Mouse (Mus musculus) urinary bladder, adult 18-20 months (tissue): ENCODE measurements around the gene Hif1an.

Experiments used
- DNase-seq, 2 experiments: peaks; one replicate each; pipeline ENCODE4 v3.0.0; 2022; ENCODE audit warnings: low spot score in 2 of 2, mixed read lengths in 2 of 2

Hif1an gene

GRCm38 (mm10) chr19:44562652-44563206 is at the start of gene Hif1an:
Hif1an (plus strand) TSS chr19:44562850.
- peak; percentile 85 to 88 for DNase-seq

DNA sequence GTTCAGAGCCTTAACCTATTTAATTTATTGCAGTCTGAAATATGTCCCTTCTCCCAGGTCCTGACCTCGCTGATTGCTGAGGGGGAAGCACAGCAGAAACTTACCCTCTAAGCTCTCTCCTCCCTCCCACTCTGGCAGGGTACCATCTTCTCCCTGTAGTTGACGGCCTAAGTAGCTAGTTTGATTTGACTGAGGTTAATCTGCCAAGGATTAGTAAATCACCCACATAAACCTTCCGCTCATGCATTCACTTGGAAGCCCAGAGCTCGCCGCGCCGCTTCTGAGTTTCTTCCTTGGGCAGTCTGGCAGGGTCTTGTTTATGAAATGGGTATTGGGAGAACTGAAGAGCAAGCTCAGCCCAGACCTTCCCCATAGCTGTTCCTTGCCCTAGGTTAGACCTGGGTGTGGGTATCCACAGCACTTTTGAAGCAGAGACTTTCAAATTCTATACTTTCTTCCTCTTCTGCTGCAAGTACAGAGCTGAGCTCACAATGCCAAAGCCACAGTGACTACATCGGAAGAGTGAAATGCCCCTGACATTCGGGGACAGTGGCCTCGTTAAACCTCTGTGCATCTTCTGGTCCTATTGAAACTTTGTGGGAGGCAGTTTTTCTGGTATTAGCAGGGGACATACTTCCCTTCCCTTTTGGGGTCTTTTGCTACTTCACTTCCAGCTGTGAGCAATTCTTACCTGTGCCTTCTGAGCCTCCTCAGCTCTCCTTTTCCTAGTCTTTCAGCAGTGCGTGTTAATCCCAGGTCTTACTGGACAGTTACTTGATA is 49.4 kb upstream of the Hif1an start:
- no peak for DNase-seq

DNA sequence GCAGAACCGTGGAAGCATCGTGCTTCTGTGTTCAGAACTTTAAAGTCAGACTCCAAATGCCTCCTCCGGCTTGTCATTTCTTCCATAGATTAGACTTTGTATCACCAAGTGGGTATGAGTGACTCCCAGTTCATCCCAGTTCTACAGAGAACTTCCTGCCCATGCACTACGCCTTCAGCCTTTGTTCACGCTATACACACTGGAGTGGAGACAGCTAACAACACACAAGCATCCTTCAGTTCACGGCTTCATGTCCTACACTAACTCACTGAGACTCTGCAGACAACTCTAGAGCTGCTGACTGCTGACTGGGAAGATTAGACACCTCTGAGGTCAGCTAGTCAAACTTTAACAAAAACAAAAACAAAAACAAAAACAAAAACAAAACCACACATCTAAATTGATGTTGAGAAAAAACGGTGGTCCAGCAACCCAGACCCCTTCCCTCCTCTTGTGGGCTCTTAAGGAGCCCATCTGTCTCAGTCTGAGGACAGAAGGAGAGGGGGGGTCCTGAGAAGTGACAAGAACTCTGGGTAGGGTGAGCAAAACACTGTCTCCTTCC is 48.6 kb upstream of the Hif1an start:
- DNase-seq: no peak

DNA sequence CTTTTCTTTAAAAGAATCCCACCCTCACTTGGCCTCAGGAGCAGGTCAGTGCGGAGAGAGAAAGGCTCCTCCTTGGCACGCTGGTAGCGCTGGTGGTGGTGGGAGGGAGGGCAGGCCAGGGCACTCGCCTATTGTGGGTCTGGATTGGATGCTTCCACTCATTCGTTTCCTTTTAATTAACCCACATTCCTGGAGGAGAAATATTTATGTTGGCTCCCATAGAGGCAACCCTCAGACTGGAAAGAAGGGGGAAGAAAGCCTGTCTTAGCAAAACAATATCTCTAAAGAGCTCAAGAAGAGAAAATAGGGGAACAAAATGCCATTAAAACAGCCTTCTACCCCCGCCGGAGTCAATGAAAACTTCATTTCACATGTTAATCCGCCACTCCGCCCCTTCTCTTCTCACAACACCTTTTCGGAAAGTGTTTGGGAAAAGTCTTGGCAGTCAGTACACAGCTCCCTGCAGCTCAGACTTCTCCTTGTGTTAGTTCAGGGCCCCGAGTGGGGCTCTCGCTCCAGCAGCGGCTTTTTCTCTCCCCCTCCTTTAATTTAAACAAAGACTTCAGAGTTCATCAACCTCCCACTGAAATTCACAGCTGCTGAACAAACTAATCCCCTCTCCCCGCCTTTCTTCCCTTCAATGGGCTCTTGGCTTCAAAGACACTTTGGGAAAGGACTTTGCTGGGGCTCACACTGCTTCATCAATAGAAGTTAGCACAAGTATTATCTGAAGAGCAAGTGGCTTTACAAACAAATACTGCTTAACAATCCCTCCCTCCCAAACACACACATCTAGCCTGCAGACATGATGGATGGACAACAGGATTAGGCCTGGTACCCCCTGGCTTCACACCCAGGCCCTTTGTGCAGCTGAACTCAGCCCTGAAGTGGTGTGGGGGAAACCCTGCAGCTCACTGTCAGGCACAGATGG is 47.9 kb upstream of the Hif1an start:
- DNase-seq: no peak

GRCm38 (mm10) chr19:44515769-44516168 is 46.9 kb upstream of the Hif1an start:
- DNase-seq: no peak

GRCm38 (mm10) chr19:44517996-44518768 is 44.5 kb upstream of the Hif1an start:
- DNase-seq: no peak

DNA sequence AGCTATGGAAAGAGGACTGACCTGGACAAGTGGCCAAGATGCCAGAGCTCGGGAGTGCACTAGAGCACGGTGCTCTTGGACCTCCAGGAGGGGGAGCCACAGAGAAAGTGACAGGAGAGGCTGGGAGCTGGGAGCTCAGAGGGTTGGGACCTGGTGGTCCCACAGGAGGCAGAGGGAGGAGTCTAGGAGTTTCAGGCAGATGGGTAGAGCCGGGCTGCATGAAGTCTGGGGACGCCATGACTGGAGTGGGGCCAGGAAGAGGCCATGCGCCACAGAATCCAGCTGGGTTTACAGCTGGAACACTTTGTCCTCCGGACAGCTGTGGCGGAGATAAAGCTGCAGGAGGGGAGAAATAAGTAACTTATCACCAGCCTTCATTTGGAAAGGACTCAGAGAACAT is 43.5 kb upstream of the Hif1an start:
- DNase-seq: peak in 1 of 2 experiments; percentile 1

- DNase-seq: no peak
Observed at GRCm38 (mm10) chr19:44525551-44526205, 37.0 kb upstream of the Hif1an start.

DNA sequence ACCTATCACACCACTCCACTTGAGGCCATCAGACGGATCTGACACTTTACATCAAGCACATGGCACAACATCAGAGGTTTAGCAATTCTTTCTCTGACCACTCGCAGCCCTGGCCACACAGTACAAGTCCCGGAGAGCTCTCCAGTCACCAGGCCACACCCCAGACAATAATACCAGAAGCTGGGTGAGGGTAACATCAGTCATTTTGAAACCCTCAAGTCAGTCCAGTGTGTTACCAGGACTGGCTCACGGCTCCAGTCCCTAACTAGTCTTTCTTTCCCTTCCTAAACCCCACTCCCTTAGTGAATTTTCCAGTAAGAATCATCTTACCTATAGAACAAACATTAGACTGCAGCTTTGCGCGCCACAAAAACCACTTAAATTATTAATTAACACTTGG is 32.6 kb upstream of the Hif1an start:
- no peak for DNase-seq

DNA sequence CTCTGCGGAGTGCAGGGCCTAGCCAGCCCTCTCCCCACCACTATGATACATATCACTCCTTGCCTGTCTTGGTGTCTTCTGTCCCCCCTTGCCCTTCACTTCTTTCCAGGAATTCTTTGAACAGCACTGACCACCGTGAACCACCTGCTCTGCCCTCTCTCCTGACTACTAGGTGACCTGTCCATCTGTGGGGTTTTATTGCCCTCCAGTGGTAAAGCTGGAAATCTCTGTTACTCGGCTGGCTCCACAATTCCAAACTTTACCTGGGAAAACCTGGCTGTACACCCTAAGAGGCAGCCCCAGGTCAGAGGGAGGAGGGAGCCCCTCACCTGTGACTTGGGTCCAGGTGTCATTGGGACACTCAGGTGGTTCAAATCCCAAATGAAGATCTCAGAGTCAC is 27.3 kb upstream of the Hif1an start:
- DNase-seq: no peak

DNA sequence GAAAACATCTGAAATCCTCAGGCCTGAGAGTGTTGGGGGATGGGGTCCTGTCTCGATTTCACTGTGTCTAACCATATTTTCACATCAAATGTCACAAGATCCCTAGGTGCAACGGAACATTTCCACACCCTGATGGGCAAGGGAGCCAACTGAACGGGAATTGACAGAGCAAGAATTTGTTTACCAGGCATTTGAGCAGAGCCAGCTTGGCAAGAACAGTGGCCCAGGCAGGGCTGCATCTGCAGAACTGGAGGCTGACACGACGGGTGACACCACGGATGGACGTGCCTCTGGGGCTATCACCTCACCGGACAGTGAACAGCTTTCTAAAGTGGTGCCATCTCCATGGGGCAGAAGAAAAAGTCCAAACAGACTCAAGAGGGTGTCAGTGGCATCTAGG is 25.2 kb upstream of the Hif1an start:
- no peak for DNase-seq

GRCm38 (mm10) chr19:44542694-44543178 is 19.9 kb upstream of the Hif1an start:
- DNase-seq: no peak

DNA sequence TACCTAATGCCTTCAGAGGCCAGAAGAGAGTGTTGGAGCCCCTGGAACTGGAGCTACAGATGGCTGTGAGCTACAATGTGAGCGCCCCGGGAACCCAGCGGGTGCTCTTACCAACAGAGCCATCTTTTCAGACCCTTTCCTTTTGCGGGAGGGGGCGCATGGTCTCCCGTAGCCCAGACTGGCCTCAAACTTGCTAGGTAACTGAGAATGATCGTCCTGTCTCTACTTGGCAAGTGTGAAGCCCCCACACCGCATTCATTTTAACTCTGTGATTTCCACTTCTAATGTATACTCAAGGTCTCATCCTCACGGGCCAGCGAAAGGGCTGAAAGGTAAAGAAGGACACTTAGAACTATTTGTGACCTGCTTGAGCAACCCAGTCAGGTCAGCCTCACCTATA is 18.3 kb upstream of the Hif1an start:
- DNase-seq: no peak

DNA sequence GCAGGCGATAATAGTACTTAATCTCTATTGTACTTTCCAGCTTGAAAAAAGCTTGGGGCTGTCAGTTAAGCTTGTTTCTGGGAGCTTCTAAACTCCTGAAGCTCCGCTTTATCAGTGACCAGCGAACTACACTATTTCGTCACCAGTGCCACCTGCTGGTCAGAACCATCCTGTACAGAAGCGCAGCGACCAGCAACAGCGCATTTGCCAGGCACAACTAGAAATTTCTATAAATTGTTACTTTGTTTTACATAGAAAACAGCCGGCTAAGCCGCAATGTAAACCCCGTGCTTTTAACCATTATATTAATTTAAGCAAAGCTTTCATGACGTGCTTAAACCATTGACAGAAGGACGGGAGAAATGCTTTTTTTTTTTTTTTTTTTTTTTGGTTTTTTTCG is 17.9 kb upstream of the Hif1an start:
- peak; percentile 30 to 65 for DNase-seq

GRCm38 (mm10) chr19:44545321-44546041 is 17.2 kb upstream of the Hif1an start, which contains the start of gene Sec31b:
Sec31b (minus strand) TSS chr19:44545864.
- peak; percentile 10 to 29 for DNase-seq

- DNase-seq: no peak
Observed at GRCm38 (mm10) chr19:44552731-44553130, 9.9 kb upstream of the Hif1an start, which contains the start of gene Gm20538. Gm20538 (minus strand) TSS chr19:44552831.

DNA sequence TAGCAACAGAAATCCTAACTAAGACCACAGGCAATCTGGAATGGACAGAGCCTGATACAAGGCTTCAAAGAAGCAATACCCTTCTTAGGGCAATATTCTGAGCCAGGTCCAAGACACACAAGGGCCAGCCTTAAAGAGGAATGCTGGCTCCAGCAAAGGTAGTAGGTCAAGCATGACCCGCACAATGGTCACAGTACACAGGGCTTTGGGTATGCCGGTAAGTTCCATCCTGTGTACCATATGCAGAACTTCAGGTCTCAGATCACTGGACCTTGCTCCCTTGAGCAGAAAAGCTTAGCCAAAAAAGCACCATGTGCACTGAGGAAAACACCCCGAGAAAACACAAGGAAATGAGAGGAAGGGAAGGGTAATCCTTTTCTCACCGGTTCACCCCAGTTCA is 9.4 kb upstream of the Hif1an start:
- no peak for DNase-seq

GRCm38 (mm10) chr19:44554490-44554860 is 8.2 kb upstream of the Hif1an start:
- peak; percentile 2 to 5 for DNase-seq

DNA sequence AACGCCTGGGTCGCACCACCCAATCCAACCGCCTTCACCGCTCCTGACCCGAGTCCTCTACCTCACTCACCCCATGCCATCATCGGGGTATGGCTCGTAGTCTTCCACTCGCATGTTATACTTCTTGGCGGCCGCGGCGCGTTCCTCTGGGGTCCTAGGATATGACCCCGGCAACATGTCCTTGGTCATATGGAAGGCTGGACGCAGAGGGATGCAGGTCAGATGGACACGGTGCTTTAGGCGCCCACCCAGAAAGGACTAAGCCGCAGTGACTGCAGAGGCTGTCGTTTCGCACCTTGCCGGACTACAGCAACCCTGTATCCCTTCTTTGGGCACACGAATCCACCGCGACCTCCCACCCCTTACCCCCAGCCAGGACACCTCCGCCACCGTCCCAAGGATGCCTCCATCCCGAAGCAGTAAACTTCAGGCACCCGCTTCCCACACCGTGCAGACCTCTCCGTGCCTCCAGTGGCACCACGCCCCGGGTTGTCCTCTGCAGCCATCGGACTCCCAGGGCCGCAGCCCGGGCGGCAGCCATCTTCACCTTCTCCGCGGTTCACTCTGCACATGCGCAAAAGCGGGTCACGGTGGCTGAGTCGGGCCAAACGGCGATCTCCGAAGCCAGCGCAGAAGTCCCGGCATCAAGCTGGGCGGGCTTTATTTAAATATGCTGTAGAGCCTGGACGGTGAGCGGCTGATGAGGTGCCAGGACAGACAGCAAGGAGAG is 7.6 kb upstream of the Hif1an start, which contains the start of gene Ndufb8:
Gene Ndufb8 (minus strand): TSS at position 580 of the 730 bp plus-strand sequence.
- peak; percentile 92 to 96 for DNase-seq
